Mouse (Mus musculus) bone marrow macrophage, adult 2 months (primary cell): ENCODE results near the gene Nr1d1. TPM values are rescaled to one million over a fixed set of nuclear protein-coding genes. Genes with fewer than 3 reads are reported as not detected.

Experiments
- H3K27ac ChIP-seq: 2 replicates; pipeline ENCODE4 v1.5.1; 2012; ENCODE audit warnings: low read depth, low read length; ENCODE audit not compliant: insufficient read depth
- H3K4me1 ChIP-seq: 2 replicates; pipeline ENCODE4 v1.6.1; 2012; ENCODE audit warnings: low read length; ENCODE audit not compliant: control insufficient read depth, insufficient read depth
- H3K4me3 ChIP-seq: 2 replicates; pipeline ENCODE4 v1.5.1; 2012; ENCODE audit warnings: mild to moderate bottlenecking, low read length, moderate library complexity; ENCODE audit not compliant: insufficient read depth
- CTCF ChIP-seq: IDR thresholded peaks from 2 replicates; pipeline ENCODE4 v1.5.1; 2012; ENCODE audit warnings: low read depth, mild to moderate bottlenecking, low read length, moderate library complexity
- POLR2A ChIP-seq: IDR thresholded peaks from 2 replicates; pipeline ENCODE4 v1.6.1; 2012; ENCODE audit warnings: mild to moderate bottlenecking, low read depth, low read length, borderline replicate concordance
- polyA plus RNA-seq: library from polyadenylated mRNA; stranded (reverse); fragments of >200 nt; gene quantifications from 2 replicates; pipeline ENCODE4 v1.2.4, GENCODE M21; 2012; ENCODE audit not compliant: missing spikeins, insufficient read depth, insufficient read length

Gene Nr1d1
- polyA plus RNA-seq, 1 experiment: 8.2 TPM

DNA sequence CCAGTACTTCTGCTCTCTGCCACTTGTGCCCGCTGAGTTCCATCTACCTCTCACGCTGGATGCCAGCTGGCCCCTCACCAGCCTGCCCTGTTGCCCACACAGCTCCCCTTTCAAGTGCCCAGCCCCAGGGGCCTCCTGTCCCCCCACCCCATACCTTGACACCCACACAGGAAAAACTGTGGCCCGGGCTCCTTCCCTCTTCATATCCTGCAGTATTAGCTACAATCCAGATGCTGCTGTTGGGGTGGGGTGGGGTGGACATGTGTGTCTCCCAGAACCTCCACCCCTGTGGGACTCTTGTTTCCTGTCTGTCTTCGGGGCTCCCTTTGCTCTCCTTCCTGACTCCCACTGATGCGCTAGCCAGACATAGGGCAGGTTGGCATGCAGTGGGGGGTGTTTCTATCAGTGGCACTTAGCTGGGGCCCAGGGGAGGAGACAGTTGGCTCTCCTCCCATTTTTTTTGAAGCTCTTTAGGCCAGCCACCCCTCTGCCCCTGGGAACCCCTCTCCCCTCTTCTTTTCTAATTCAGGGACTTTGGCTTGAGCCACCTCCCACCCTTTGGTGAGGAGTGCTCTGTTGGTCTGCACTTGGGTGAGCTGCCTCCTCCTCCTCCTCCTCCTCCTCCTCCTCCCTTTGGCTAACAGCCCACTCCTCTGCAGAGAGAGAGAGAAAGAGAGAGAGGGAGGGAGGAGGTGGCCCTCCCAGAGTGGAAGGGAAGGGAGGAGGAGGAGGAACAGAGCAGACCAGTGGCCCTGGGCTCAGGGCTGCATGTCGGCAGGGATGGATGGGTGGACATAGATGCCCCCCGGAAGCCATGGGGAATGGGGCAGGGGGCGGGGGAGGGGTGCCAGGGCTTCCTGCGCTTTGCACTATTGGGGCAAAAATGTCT, 9.5 kb downstream of the Nr1d1 start:
- Histone ChIP-seq H3K27ac (no peak overlapping the region), H3K4me1 (no peaks in the 10 kb centered on the region), H3K4me3 (no peak overlapping the region)
- TF ChIP-seq POLR2A: no peak

DNA sequence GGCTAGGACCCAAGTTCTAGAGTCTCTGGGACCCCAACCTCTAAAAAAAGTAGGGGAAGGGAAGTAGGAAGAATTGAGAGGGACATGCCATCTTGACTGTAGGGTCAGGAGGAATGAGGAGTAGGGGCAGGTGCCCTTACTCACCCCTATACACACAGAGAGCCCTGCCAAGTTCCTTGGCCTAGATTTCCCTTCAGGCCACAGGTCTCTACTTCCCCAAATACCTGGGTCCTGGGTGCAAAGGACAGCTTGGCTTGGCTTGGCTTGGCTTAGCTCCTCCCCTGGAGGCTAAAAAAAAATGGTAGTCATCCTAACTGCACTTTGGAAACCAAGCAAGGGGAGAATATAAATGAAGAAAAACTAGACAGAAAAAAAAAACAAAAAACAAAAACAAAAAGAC, 10.4 kb downstream of the Nr1d1 start:
- H3K4me1 ChIP-seq: no peaks in the 10 kb centered on the region
- H3K27ac ChIP-seq: no peak overlapping the region
- H3K4me3 ChIP-seq: no peak overlapping the region
- no peak for TF ChIP-seq CTCF
- TF ChIP-seq POLR2A: no peak

DNA sequence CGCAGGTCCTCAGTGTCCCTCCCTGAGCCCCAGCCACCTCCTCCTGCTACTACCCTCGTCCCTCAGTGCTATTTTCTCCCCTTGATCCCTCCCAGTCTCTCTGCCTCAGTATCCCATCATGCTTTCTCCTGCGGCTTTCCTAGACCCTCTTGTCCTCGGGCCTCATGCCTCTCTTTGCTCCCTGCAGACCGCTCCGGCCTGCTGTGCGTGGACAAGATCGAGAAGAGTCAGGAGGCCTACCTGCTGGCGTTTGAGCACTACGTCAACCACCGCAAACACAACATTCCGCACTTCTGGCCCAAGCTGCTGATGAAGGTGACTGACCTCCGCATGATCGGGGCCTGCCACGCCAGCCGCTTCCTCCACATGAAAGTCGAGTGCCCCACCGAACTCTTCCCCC, 11.0 kb downstream of the Nr1d1 start:
- no peaks in the 10 kb centered on the region for H3K4me1 ChIP-seq
- TF ChIP-seq CTCF (no peak), POLR2A (no peak)
- H3K4me3 ChIP-seq: no peak overlapping the region
- no peak overlapping the region for H3K27ac ChIP-seq

DNA sequence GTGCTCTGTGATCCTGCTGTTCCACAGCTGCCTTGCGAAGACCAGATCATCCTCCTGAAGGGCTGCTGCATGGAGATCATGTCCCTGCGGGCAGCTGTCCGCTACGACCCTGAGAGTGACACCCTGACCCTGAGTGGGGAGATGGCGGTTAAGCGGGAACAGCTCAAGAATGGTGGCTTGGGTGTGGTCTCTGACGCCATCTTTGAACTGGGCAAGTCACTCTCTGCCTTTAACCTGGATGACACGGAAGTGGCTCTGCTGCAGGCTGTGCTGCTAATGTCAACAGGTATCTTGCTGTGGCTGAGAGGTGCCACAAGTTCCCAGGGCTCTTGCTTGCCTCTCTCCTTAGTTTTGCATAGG, 11.7 kb downstream of the Nr1d1 start:
- no peak overlapping the region for H3K4me3 ChIP-seq
- TF ChIP-seq CTCF (no peak), POLR2A (no peak)
- no peak overlapping the region for H3K27ac ChIP-seq
- no peaks in the 10 kb centered on the region for H3K4me1 ChIP-seq

DNA sequence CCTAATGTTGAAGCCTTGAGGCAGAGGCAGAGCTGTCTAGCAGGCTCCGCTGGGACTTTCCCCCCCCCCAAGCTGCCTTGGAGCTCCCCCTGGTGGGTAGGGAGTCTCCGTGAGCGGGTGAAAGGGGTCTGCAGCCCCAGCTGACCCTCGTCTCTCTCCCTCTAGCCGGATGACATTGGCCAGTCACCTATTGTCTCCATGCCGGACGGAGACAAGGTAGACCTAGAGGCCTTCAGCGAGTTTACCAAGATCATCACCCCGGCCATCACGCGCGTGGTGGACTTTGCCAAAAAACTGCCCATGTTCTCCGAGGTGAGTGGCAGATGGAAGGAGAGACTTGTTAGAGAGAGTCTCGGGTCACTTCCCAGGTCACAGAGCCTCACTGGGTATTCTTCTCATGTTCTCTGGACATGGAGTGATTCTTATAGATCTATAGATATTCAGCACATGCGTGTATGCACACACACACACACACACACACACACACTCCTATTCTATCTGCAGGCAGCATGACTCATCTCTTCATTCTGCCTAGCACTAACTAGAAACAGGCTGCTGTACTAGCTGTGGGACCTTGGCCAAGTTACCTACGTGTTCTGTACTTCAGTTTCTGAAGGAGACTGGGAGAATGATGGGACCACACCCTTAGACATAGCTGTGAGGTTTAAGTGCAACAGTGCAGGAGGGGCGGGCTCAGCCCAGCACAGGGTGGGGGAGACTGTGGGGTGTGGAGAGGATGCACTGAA, 12.2 kb downstream of the Nr1d1 start:
- Histone ChIP-seq H3K4me1 (no peaks in the 10 kb centered on the region), H3K27ac (no peak overlapping the region), H3K4me3 (no peak overlapping the region)
- TF ChIP-seq CTCF (no peak), POLR2A (no peak)

DNA sequence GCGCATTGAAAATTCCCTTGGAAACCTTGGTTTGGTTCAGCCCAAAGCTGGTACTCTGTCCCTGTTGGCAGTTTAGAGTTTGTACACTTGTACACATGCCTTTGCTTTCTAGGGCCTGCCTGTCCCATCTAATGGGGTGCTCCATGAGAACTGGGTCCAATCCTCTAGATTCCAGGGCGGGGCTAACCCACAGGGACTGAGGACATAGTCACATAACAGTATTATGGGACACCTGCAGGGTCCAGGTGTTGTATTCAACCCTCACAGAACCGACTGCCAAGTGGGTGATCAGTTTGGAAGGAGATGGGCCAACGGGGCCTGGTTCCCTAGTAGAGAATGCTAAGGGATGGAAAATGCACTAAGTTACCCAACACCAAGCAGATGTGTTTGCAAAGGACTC, 13.2 kb downstream of the Nr1d1 start:
- Histone ChIP-seq H3K4me3 (no peak overlapping the region), H3K27ac (no peak overlapping the region), H3K4me1 (no peaks in the 10 kb centered on the region)
- TF ChIP-seq POLR2A (no peak), CTCF (no peak)

DNA sequence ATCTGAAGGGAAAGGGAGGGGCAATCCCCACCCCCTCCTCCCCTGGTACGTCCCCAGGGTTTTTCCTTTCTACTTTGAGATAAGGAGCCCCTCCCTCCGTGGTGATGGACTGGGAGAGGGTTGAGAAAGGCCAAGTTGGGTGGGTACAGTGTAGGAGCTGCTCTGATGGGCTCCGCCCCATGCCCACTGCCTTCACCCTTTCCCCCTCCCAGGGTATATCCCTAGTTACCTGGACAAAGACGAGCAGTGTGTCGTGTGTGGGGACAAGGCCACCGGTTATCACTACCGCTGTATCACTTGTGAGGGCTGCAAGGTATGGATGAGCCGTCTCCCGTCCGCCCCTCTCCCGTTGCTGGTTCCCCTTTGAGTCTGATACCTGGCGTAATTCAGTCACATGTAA, 18.4 kb downstream of the Nr1d1 start:
- Histone ChIP-seq H3K4me1 (peaks cover 31% of the 10 kb centered on the region), H3K27ac (no peak overlapping the region), H3K4me3 (no peak overlapping the region)
- TF ChIP-seq CTCF (no peak), POLR2A (no peak)

DNA sequence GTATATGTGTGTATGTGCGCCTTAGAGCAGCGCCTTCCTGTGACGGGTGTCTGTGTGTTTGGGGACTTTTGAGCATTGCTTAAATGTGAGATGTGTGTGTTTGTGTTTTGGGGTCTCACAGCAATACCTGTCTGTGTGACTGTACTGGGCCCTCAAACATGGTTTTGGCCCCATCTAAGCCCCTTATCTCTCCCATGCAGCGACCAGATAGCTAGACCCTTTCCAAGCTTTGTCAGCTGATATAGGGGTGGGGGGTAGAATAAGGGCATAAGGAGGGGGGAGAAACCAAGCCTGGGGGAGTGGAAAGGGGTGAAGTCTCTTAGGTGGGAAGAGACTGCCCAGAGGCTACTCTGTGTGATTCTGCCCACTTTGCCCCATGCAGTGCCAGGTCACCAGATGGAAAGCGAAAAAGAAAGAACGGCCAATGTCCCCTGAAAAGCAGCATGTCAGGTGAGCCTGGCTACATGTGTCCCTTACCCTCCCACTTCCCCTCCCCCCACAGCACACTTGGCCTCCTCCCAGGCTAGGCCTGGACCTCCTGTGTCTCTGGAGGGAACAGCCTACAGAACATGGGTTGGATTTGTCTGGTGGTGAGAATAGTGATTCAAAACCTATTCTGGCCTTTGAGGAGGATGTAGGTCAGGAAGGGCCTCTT, 19.3 kb downstream of the Nr1d1 start:
- no peak overlapping the region for H3K27ac ChIP-seq
- H3K4me1 ChIP-seq: peaks cover 37% of the 10 kb centered on the region

DNA sequence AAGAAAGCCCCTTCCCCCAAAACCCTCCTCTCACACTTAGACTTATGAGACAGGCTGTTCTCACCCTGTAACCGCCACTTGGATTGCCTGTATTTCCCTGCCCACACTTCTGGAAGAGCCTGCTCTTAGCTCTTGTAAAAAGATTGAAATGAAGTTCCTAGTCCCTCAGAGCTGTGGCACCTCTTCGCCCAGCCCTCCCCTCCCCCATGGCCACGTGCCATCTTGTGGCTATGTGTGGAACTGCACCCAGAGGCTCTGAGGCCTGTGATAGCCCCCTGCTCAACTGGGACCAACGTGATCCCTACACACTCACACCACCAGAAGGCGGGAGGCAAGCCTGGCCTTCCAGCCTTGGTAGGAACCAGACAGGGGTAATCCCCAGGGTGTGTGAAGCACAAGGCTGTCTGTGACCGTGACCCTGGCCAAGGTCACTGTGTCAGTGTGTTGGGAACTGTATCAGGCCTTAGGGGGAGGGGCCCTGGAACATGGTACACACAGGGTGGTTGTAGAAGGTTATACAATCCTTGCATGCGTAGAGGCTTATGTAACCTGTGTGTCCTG, 20.4 kb downstream of the Nr1d1 start:
- TF ChIP-seq CTCF (peak; percentile 73), POLR2A (no peak)
- peak overlapping the region; percentile 82 for H3K27ac ChIP-seq
- H3K4me3 ChIP-seq: peak overlapping the region; percentile 64
- H3K4me1 ChIP-seq: peaks cover 44% of the 10 kb centered on the region

More for the DNA sequence above, 19.3 kb downstream of the Nr1d1 start:
- no peak overlapping the region for H3K4me3 ChIP-seq
- TF ChIP-seq POLR2A (no peak), CTCF (no peak)
